Mouse (Mus musculus) adrenal gland, postnatal 25 days (tissue): ENCODE measurements at regions not wholly inside any gene's neighbourhood (a gene's known extent, or its start where the extent isn't known, plus 50 kb on each side); places are given as distances from the start of the nearest gene placed in this dataset.

Experiments used
- DNase-seq: peaks from one replicate; pipeline ENCODE4 v3.0.0; 2021; ENCODE audit warnings: mixed read lengths

DNA sequence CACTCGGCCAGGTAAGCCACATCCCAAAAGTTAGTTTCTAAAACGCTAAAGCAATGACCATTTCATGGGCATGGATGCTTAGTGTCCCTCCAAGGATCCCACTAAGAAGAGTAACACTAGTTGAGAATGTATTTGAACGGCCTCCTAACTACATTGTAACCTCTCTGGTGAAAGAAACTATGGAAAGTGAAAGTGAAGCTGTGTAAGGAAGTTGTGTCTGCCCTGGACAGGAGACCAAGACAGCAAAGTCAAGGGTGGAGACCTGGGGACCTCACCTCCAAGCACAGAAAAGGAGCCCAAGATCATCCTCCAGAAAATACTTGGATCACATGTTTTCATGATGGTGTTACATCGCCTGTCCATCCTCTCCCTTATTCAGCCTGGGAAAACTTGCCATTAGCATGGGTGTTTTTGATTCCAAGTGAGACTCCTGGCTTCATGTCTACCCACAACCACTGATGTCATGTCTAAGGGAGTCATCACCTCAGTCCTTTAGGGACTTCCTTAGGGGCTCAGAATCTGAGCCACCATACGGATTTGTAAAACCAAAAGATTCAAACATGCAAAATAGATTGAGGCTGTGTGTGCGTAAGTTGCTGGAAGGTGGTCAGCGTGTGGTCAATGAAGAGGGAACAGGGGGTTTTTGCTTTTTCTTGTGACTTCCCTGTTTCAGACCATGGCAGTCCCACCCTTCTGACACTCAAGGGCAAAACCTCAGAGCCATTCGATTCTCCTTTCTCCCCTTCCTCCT, 62.4 kb upstream of the 1700016C15Rik start:
- no peak for DNase-seq

DNA sequence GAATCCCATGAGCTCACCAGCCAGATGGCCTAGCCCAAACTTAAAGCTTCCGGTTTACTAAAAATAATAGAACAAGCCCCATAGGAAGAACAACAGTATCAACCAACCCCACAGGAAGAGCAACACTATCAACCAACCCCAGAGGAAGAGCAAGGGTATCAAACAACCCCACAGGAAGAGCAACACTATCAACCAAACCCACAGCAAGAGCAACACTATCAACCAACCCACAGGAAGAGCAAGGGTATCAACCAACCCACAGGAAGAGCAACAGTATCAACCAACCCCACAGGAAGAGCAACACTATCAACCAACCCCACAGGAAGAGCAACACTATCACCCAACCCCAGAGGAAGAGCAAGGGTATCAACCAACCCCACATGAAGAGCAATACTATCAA, 59.0 kb upstream of the 1700016C15Rik start:
- DNase-seq = no peak

DNA sequence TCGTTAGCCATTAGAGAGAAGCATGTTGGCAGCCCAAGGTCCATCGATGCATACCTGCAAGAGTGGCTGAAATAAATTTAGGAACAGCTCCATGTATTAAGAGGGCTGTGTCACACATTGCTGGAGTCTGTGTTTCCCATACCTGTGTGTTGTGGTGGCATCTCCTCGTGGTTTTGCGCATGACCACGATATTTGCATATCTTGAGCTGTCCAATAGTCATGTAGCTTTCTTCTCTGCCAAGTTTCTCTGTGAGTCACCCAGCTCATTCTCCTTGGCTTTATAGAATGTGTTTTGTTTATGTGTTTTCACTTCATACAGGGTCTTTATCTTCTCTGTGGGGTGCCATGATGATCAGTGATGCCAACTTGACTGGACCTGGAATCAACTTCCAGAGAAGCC, 53.0 kb upstream of the 1700016C15Rik start:
- no peak for DNase-seq

DNA sequence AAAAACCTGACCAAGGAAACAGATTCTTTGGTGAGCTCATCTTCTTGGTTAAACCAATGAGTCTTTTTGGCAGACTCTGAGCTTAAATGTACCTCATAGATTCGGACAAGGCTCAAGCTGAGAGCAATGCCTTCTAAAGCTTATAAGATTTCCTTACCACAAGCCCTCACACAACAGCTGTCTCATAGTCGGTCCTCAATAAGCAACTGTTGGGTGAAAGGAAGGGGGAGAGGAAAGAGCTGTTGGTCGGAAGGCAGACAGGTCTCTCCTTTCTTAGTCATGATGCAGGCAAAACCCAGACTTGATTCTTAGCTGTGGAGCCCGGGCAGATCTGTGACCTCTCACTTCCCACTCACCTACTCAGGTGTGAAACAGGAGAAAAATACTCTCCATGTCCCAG, 50.8 kb upstream of the 1700016C15Rik start:
- no peak for DNase-seq
